Comparison of ENCODE assay signal across 12 mouse cellular contexts in genomic region chr1:63902391-63902790, GRCm38 (mm10).
A peak's percentile ranks its signal among the peaks of the same experiment; 100 is the strongest.
DNase-seq lines count a peak whose midpoint lies in the region; ATAC-seq and TF ChIP-seq lines count a peak whose summit lies in the region.
"Had no signal": no experiment of that assay in that cellular context is flagged by ENCODE, and none has a peak within 500 bp of the region (broad histone marks: within the 10 kb centered on the region; RNA-seq: fewer than 3 reads in every experiment).

No protein-coding gene starts in this region.

- no peak overlapping the region for H3K4me2 ChIP-seq in kidney, embryonic 15.5 days
- H3K4me2 ChIP-seq in heart, embryonic 15.5 days = no peak overlapping the region
- H3K4me2 ChIP-seq: limb, embryonic 12.5 days; stomach, embryonic 15.5 days had no signal

- no peak overlapping the region for H3K27ac ChIP-seq in kidney, adult 2 months (ENCODE audit: insufficient read depth, low read depth, low read length)
- no peak overlapping the region for H3K27ac ChIP-seq in kidney, embryonic 15.5 days
- peak overlapping the region; percentile 48 for H3K27ac ChIP-seq in heart, embryonic 15.5 days
- H3K27ac ChIP-seq: forebrain, embryonic 10.5 days; limb, embryonic 12.5 days; stomach, embryonic 15.5 days had no signal

- no peak for TF ChIP-seq CTCF in kidney, adult 2 months (conservative IDR thresholded peaks at IDR 0.05; ENCODE audit: insufficient read depth, insufficient read length, low read depth, low read length)

- 25% methylated on average over 1 of the region's 1 CpGs for WGBS in kidney, adult 2 months
- 51% methylated on average over 1 of the region's 1 CpGs for WGBS in kidney, embryonic 15.5 days
- WGBS in heart, embryonic 15.5 days = 12% methylated on average over 1 of the region's 1 CpGs

- TF ChIP-seq POLR2A in kidney, adult 2 months (IDR thresholded peaks at IDR 0.05; ENCODE audit: low read depth, low read length) = no peak

- no peaks in the 10 kb centered on the region for H3K9me3 ChIP-seq in kidney, embryonic 15.5 days (replicated peaks)
- H3K9me3 ChIP-seq in heart, embryonic 15.5 days (replicated peaks) = no peaks in the 10 kb centered on the region
- H3K9me3 ChIP-seq: forebrain, embryonic 10.5 days; limb, embryonic 12.5 days; stomach, embryonic 15.5 days had no signal

- ATAC-seq in kidney, embryonic 15.5 days (replicated peaks; ENCODE audit: low FRiP score) = no peak
- ATAC-seq in heart, embryonic 15.5 days (replicated peaks; ENCODE audit: insufficient number of reproducible peaks, insufficient read depth, low FRiP score, low read depth) = no peak
- ATAC-seq in cerebellum, adult (ENCODE audit: insufficient number of reproducible peaks, low FRiP score, low TSS enrichment) = no peak

- DNase-seq in kidney, adult 2 months = peak; percentile 65
- DNase-seq in adrenal gland, adult 2 months = peak; percentile 83
- peak; percentile 43 to 53 for DNase-seq in kidney, postnatal 25 days
- DNase-seq in cerebellum, adult 9-11 months = no peak
- no peak for DNase-seq in left cerebral cortex, postnatal 25 days (ENCODE audit: low spot score in 2 of 2)
- DNase-seq: right cerebral cortex, adult 18-20 months had no signal

- 0 out of 2 replicates have a peak, but pooled peaks cover 2% of the 10 kb centered on the region for H3K4me1 ChIP-seq in kidney, adult 2 months (ENCODE audit: control insufficient read depth, insufficient read depth, low read length)
- no peaks in the 10 kb centered on the region for H3K4me1 ChIP-seq in kidney, embryonic 15.5 days
- H3K4me1 ChIP-seq in heart, embryonic 15.5 days (replicated peaks) = peaks cover 15% of the 10 kb centered on the region
- H3K4me1 ChIP-seq: limb, embryonic 12.5 days; stomach, embryonic 15.5 days had no signal

- intact Hi-C loops in left cerebral cortex, postnatal 25 days (cut with DNase I) = no loop called here

- no peak overlapping the region for H3K4me3 ChIP-seq in kidney, adult 2 months (ENCODE audit: insufficient read depth, low read depth, low read length)
- H3K4me3 ChIP-seq in kidney, embryonic 15.5 days (replicated peaks) = no peak overlapping the region
- H3K4me3 ChIP-seq in heart, embryonic 15.5 days = no peak overlapping the region
- H3K4me3 ChIP-seq: forebrain, embryonic 10.5 days; limb, embryonic 12.5 days; stomach, embryonic 15.5 days had no signal

- H3K36me3 ChIP-seq in kidney, adult 2 months (ENCODE audit: control insufficient read depth, insufficient read depth, low read length) = no peaks in the 10 kb centered on the region
- no peaks in the 10 kb centered on the region for H3K36me3 ChIP-seq in kidney, embryonic 15.5 days
- no peaks in the 10 kb centered on the region for H3K36me3 ChIP-seq in heart, embryonic 15.5 days
- H3K36me3 ChIP-seq: forebrain, embryonic 10.5 days; limb, embryonic 12.5 days; stomach, embryonic 15.5 days had no signal

- H3K27me3 ChIP-seq in kidney, adult 2 months (replicated peaks; ENCODE audit: control insufficient read depth, insufficient read depth, low read length) = no peaks in the 10 kb centered on the region
- H3K27me3 ChIP-seq in kidney, embryonic 15.5 days = no peaks in the 10 kb centered on the region
- no peaks in the 10 kb centered on the region for H3K27me3 ChIP-seq in heart, embryonic 15.5 days
- H3K27me3 ChIP-seq: limb, embryonic 12.5 days; stomach, embryonic 15.5 days had no signal

- H3K9ac ChIP-seq in kidney, embryonic 15.5 days = no peak overlapping the region
- H3K9ac ChIP-seq in heart, embryonic 15.5 days = no peak overlapping the region
- H3K9ac ChIP-seq: limb, embryonic 12.5 days; stomach, embryonic 15.5 days had no signal

Comparison
In these comparisons a context has a peak if more than half of its experiments do, and no peak if none do; other contexts are left out.
1. DNase-seq: peak in kidney, adult 2 months (single experiment), adrenal gland, adult 2 months (single experiment) and kidney, postnatal 25 days (2 of 2); none in cerebellum, adult 9-11 months (single experiment) and left cerebral cortex, postnatal 25 days (0 of 2).